Mouse (Mus musculus) urinary bladder, adult 2 months (tissue): ENCODE data around the gene Shroom3. TPM values are rescaled to one million over a fixed set of nuclear protein-coding genes. Genes with fewer than 3 reads are reported as not detected.

Experiments
- DNase-seq: peaks from one replicate; pipeline ENCODE4 v3.0.0; 2022; ENCODE audit warnings: low spot score
- polyA plus RNA-seq: library from polyadenylated mRNA; depleted of rRNA; stranded (reverse); fragments of >200 nt; gene quantifications from 2 replicates; pipeline ENCODE4 v1.2.3, GENCODE M21; 2012

Shroom3 gene
- polyA plus RNA-seq, 1 experiment: 26.5 TPM

DNA sequence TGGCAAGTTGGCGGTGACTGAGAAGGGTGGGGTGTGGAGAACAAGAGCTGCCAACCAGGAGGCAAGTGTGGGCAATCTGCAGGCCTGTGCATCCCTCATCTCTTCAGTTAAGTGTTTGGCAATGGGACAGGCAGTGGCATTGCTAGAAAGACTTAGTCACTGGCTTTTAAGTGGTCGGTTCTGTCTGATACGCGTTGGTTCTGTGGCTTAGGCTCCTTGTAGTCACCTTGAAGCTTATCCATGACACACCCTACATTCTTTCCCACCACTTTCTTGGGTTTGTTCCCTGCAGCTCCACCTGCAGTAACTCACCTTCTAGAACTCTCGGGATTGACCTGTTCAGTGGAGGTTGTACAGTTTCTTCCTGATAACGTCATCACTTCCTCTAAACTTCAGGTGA lies 166.5 kb downstream of the Shroom3 start:
- DNase-seq: no peak

DNA sequence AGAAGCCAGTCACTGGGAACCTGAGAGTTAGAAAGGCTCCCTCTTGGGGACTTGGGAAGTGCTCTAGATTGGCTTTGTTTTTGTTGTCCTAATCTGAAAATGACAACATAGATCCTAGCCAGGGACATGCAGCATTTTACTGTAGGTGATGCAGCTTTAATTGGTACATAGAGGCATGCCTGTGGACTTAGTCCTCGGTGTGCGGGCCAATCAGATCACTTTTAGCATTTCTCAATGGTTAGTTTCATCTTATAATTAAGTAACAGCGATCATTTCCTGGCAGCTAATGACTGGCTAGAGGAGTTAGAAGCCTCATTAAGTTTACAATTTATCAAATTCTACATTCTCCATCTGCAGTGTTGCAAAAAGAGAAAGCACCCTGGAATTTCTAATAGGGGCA lies 167.7 kb downstream of the Shroom3 start:
- DNase-seq: no peak

DNA sequence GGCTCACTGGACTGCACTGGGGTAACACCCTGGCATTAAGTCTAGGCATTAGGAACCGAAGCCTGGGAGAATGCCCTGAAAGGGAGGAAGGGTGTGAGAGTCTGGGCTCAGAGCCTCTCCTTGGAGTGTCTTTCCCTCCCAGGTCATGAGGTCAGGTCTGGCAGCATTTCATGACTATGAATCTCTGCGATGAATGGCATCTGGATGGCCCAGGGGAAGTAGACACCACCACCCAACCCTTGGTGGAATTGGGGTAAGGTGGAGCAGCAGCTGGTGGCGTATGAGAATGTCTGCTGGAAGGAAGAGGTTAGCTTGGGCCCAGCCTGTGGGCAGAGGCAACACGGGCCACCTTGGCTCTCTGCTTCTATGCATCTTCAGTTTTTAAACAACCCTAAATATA lies 171.7 kb downstream of the Shroom3 start:
- DNase-seq: no peak

DNA sequence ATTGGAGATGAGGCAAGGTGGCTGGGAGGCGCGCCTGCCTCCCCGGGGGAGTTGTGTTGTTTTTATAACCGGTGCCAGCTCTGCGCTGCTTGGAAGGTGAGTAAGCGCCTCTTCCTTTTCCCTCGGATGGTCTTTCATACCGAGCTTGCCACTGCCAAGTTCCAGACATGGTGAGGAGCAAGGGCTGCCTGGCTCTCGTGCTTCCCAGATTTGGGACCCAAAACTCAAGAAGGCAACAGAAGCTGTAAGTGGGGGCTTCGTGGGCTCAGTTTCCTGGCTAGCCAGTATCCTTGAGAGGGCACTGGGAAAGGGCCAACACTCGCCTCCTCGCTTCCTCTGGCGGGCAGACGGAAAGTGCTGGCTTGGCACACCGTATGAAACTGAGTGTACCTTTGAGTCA lies 173.1 kb downstream of the Shroom3 start:
- DNase-seq: no peak

DNA sequence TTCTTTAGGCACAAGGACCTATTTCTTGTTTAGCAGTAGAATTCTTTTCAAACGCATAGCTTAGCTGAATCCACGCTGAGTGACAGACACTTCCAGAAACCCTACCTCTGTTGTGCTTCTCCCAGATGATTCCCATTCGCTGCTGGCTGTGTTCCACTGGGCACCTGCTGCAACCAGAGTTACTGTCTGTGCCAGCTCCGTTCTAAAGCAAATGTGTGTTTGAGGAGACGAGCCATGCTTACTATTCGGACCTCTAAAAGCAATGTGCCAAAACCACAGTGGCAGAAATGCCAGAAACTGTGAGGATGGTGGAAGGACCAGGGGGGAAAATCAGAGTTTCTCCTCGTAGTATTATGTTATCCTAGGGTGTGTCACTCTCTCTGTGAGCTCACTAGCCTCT lies 173.9 kb downstream of the Shroom3 start:
- DNase-seq: no peak

DNA sequence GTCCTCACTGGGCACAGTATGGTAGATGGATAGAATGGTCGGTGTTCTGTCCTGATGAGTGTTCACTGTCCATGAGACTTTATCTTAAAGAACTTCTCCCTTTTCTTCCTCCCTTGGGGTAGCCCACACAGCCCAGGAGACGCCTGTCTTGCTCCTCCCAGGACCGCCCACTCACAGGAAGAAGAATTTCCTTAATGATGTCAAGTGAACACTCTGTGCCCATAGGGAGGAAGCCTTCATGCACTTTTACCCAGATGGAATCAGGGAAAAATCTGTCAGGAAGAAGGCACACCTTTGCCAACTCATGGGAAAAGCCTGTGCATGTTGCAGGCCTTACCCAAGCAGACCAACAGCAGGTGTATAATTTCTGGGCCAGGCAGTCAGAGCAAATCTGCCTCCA lies 174.9 kb downstream of the Shroom3 start:
- DNase-seq: no peak

DNA sequence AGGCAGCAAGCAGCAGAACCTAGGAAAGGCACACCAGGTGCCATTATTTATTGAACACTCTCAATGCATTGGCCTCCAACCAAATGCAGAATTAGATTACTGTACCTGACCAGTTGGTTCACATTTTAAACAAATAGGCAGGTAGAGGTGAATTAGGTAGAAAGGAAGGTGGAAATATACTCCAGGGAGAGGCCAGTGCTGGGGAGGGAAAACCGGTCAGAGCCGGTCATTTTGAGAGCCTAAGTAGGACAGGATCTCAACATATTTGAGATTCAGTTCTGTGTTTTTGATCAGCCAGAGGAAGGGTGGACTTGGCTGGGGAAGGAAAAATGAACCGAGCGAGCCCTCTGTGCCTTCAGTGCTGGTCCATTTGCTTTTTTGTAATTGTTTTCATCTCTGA lies 175.3 kb downstream of the Shroom3 start:
- no peak for DNase-seq

DNA sequence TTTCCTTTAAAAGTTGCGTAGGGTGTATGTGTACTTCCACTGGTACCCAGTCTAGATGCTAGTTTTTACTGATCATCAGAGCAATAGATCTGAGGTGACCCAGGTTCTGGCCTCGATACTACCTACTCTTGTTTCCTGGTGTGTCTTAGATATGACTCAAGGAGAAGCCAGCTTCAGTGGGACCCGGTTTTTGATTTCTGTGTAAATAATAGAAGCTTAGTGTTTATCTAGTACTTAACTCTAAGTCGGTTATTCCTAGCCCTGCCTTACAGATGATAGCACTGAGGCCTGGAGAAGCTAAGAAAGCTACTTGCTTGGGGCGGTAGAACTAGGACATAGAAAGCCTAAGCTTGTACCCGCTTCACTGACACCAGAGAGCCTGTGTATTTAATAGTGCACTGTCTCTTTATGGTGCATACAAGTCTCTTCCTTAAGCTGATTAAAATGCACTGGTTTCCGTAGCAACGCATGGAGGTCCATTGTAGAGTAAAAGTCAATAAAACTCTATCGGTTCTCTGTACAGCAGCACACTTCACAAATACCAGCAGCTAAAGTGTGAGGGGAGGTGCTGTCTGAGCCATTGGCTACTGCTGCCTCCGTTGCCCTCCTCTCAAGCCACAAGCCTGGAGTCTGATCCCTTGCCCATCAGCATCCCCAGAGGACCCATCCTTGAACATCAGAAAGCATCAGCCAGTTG lies 178.3 kb downstream of the Shroom3 start:
- no peak for DNase-seq

DNA sequence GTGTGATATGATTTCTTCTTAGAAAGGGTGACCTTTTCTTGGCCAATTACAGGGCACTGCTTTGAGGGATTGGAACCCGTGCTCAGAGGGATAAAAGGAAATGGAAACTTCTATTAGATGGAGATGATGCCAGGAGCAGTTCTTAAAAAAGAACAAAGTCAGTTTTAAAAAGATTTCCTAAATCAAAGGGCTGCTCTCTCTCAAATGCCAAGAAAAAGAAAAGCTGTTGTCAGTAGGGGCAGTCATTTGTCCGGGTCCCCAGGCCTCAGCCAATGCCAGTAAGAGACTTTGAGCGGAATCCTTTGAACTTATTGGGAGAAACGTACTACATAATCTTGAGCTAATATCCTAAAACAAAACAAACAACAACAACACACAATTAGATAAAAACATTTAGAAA lies 181.9 kb downstream of the Shroom3 start:
- DNase-seq: no peak

DNA sequence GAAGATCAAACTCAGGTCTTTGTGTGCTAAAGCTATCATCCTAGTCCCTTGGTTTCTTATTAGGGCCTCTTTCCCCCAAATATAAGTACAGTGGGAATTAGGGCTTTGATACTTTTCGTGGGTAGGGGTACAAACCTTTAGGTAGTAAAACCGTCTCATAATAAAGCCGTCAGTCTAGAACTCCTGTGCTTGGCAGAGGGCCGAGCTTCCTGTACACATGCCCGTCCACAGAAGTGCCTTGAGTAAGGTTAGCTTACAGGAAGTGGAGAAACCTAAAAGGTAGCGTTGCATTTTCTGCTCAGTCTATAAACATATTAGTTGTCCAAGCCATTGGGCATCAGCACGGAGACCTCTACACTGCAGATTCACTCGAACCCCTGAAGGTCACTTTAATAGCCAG lies 183.3 kb downstream of the Shroom3 start:
- no peak for DNase-seq

DNA sequence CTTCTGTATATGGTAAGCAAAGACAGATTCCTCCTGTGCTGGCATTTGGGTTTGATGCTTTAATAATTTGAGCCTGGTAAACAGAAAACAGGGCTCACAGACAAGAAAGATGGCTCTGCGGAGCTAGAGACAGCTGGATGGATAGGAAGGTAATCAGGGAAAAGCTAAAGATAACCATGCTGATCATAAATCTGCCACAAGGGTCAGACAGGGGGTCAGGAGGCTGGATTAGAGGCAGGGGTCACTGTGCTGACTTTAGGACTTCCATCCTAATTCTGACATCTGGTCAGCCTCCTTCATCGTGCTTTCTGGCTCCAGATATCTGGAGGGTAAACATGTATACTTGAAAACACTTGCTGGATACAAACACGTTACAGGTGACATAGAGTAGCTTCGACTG lies 184.0 kb downstream of the Shroom3 start:
- DNase-seq: no peak

DNA sequence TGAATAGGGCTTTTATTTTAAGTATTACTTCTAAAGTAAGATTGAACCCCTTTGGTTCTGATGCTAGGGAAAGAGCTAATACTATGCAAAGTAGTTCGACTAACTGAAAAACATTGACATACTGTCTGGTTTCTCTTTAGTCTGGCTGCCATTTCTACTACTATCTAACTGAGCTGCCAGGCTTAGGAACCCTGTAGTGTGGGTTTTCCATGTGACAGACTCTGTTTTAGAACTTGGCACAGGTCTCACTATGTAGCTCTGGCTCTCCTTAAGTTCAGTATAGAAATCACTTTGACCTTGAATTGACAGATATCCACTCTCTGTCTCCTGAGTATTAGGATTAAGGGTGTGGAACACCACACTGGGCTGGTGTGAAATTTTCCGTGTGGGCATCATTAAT lies 185.0 kb downstream of the Shroom3 start:
- no peak for DNase-seq

DNA sequence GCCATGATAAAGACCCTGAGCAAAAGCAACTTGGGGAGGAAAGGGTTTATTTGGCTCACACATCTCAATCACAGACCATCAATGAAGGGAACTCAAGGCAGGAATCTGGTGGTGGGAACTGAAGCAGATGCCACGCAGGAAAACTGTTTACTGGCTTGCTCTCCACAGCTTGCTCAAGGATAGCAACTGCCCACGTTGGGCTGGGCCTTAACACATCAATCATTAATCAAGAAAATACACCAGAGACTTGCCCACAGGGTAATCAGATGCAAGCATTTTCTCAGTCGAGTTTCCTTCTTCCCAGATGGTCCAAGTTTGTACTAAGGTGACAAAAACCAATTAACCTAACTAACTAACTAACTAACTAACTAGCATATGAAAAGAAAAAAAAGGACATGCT lies 187.8 kb downstream of the Shroom3 start:
- DNase-seq: no peak

DNA sequence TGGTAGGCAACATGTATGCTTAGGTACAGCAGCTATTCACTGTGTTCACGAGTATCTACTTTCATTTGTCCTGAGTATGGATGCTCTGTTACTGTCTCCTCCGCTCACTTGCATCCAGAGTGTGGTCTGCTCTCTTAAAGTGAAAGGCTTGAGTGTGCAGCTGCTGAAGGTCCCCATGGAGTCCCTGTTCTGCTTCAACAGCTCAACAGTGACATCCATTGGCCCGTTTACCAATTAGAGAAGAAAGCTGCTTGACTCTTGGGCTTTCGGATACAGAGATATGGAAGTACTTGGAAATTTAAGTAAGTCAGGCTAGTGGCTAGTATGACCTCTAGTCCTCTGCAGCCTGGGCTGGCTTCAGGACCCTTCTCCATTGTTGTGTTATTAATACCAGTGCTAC lies 188.9 kb downstream of the Shroom3 start:
- DNase-seq: no peak

DNA sequence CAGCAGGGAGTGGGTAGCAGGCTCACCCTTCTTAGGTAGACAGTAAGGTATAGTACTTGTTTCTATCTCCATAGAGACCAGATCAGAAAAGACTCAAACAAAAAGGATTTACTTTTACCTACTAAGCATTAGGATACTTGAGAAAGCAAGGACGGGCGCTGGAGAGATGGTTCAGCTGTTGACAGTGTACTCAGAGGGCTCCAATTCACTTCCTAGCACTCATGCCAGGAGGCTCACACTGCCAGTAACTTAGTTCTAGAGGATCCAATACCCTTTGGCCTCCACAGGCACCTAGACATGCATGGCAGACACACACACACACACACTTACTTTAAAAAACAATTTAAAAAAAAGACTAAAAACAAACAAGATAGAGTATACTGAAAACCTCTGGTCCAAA lies 189.8 kb downstream of the Shroom3 start:
- DNase-seq: no peak

DNA sequence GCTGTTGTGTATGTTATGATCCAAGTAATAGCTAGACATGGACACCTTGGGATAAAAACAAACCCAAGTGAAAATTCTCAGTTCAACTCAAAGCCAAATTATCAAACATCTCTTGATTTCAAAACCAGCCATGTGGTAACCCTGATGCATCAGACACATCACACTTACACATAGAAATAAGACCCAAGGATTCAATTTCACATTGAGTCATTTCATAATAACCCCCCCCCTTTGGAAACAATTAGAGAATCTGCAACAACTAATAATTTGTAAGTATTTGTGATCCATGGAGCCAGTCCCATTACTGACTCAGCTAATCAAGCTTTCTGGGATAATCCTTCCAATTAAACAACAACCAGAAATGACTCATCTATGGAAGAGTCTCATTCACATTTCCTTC lies 190.3 kb downstream of the Shroom3 start:
- no peak for DNase-seq

DNA sequence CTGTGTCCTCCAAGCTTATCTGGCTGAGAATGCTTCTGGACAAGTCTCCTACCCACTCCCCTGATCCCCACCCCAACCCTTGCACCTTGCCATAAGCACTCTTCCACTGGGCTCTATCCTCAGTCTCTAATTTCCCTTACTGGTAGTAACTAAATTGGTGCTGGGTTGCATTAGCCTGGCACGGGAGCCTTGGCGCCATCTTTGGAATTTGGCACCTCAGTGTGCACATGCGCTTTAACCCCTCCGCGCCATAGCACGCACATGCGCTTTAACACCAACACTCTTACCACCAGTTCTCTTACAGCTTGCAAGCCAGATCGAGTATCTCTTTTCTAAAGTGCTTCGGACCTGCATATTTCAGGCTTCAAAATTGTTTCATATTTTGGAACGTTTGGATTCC lies 192.6 kb downstream of the Shroom3 start:
- DNase-seq: no peak

DNA sequence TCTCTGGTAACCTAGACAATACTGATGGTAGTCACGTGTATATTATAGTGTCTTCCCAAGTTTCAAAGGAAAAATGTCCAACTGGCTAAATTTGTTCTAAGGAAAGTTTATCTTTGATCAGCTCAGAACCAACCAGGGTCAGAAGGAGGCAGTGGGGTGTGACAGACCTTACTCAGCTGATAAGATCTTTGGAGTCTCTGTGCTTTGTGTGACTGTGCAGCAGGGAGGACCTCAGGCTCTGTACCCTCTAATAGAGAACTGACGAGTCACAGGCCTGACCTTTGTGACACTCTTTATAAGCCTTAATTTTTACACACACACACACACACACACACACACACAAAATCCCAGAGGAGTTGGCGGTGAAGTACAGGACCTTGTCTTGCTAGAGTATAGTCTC lies 193.9 kb downstream of the Shroom3 start:
- DNase-seq: no peak

DNA sequence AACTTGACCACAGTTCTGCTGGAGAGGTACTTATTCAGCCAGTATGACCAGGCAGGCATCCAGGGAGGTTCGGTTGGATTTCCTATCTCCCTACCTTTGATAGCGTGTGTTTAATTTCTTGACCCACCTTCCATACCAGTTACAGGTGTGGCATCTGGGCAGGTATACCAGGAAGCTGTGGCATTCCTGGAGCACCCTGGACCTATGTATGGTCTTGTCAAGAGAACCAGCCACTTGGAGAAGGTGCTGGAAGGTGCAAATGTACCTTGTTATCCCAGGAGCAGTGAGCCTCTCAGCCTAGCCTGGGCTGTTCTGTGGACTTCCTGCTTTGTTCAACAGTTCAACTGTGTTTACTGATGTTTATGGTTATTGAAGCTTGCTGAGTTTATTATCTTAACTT lies 197.2 kb downstream of the Shroom3 start:
- no peak for DNase-seq

DNA sequence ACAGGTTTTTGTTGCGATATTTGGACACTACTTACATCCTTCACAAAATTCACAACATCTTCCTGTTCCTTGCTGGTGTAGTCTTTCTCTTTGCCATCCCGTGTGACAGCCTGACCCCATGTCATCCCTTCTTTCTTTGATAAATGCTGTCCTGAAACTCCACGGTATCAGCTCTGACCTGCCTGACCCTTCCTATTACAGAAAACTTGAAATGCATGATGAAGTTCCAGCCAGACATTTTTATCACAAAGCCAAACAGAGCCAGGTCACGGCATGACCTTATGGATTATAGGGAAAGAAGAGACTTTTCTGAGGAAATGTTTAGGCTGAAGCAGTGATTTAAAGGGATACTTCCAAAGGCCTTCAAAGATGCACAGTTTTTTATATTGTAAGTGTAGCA lies 197.7 kb downstream of the Shroom3 start:
- DNase-seq: no peak

DNA sequence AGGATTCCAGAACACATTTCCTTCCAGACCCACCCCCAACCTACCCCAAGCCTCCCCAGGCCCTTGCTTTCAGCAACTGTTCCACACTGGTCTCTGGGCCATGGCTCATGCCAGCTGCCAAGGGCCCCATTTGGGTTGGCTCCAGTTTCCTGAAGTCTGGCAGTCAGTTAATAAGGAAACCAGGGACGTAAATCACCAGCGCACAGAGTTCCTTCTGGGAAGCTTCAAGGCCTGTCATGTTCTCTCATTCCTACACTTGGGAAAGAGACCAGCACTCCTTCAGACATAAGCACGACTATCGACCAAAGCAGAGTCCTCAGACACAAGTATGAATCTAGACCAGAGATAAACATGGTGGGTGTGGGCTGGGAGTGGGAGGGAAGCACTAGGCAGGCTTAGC lies 202.9 kb downstream of the Shroom3 start:
- no peak for DNase-seq

DNA sequence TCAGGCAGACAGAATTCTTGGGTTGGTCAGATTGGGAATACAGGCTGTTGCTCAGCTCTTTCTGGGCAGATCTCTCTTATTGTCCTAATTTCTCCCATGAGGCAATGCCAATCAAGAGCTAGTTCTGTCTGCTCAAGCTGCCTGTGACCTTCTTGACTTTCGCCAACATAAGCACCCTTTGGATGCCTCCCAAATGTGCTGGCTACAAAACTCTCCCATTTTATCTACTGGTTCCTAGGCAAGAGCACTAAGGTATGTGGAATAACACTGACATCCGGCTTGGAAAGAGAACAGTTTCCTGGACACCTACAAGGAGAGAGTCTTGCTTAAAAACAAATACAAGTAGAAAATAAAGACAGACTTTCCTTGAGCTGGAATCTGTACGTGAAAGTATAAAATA lies 204.3 kb downstream of the Shroom3 start:
- DNase-seq: no peak

DNA sequence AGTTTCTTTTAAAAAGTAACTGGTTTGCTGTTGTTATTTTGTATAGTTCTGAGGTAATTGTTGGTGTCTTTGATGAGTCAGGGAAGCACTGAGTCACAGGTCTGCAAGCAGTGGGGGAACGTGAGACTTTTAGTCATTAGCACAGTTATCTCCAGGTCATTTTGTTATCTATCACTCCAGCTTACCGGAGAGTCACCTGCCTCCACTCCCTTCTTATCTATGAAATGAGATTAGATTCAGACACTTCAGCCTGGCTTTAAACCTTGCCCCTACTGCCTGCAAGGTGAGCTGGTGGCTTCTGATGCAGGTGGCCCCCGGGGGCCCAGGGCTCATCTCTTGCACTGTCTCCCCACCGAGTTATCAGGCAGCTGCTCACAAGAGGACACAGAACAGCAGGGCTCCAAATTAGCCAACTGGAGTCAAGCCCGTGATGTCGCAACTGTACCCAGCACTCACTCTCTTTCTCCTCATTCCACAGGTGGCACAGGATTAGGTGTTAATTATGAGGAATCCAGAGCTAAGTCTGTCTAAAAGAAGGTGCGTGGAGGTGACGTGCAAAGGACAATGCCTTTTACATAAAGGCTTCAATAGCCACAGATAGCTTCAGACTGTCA lies 205.5 kb downstream of the Shroom3 start:
- DNase-seq: no peak

DNA sequence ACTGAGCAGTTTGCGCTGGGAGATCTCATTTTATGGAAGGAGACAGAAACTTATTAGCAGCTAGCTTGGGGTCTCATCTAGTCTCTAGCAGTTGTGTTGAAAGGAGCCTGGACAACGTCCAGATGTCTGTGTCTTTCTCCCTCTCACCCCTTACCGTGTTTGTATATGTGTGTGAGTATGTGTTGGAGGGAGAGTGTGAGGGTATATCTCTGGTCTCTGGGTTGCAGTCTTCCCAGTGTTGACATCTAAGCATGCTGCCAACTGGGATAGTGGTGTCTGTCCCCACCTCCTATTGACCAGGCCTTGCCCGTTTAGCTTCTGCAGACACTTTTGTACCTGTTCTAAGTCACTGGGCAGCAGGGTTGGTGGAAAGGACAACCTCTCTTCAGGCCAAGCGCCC lies 207.7 kb downstream of the Shroom3 start:
- DNase-seq: no peak
